Comparison of ENCODE assay signal across 8 mouse cellular contexts in the genomic region with DNA sequence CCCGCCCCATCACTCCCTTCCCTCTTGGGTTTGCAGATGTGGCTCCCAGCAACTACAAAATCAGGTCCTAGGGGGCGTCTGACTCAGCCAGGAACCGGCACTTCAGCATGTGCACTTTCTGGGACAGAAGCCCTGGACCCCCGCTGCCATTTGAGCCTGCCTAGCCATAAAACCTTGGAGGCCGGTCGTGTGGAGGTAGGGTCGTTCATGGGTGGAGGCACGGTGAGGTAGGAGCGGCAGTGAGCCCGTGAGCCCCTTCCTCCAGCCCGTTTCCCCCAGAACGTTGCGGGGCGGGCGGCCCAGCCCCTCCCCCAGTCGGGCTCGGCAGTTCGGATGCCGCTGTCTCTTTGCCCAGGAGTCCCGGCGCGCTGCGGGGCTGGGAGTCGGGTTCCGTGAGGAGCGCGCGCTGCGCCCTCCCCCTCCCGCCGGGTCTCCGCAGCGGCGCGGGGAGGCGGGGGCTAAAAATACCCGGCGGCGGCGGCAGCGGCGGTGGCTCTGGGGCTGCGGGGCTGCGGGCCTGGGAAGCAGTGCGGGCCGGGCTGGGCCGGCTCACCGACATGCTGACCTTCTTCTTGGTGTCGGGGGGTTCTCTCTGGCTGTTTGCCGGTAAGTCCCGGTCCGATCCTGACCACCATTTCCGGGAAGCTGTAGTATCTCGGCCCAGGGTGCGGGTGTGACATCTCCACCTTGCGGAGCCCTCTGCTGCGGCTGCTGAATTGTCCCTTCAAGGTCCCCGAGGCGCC. TPM values are rescaled to one million over a fixed set of nuclear protein-coding genes. Genes with fewer than 3 reads are reported as not detected.
DNase-seq lines count a peak whose midpoint lies in the region; ATAC-seq and TF ChIP-seq lines count a peak whose summit lies in the region.

A gene (plus strand): TSS at position 71 of the 743 bp plus-strand sequence.

- no peak for DNase-seq in liver, adult 2 months (ENCODE audit: extremely low read depth, low read depth, low spot score)
- DNase-seq in liver: no peak
- DNase-seq in hindbrain, embryonic 14.5 days (ENCODE audit: low spot score): peak; percentile 71
- DNase-seq in liver, embryonic 11.5 days (ENCODE audit: low spot score): peak; percentile 41
- DNase-seq in right cerebral cortex, adult 18-20 months: peak; percentile 71
- DNase-seq in B cell, adult 2 months: no peak

- H3K36me3 ChIP-seq in liver, adult 2 months (ENCODE audit: control insufficient read depth, insufficient read depth, low read length): no peaks in the 10 kb centered on the region
- no peaks in the 10 kb centered on the region for H3K36me3 ChIP-seq in embryonic facial prominence, embryonic 15.5 days
- H3K36me3 ChIP-seq in hindbrain, embryonic 14.5 days (replicated peaks; ENCODE audit: control insufficient read depth, insufficient read depth): no peaks in the 10 kb centered on the region
- H3K36me3 ChIP-seq in liver, embryonic 11.5 days (ENCODE audit: control insufficient read depth, insufficient read depth, low read length): no peaks in the 10 kb centered on the region

- H3K4me2 ChIP-seq in embryonic facial prominence, embryonic 15.5 days (replicated peaks): peak within 1 kb of the TSS; percentile 94
- H3K4me2 ChIP-seq in hindbrain, embryonic 14.5 days (replicated peaks): peak within 1 kb of the TSS; percentile 68
- H3K4me2 ChIP-seq in liver, embryonic 11.5 days: peak within 1 kb of the TSS; percentile 85

- 0 out of 2 replicates have a peak, but pooled peaks cover 4% of the 10 kb centered on the region for H3K4me1 ChIP-seq in liver, adult 2 months (ENCODE audit: control insufficient read depth, insufficient read depth, low read length)
- no peaks in the 10 kb centered on the region for H3K4me1 ChIP-seq in bone marrow macrophage, adult 2 months (ENCODE audit: control insufficient read depth, insufficient read depth, low read length)
- H3K4me1 ChIP-seq in embryonic facial prominence, embryonic 15.5 days: peaks cover 8% of the 10 kb centered on the region
- H3K4me1 ChIP-seq in hindbrain, embryonic 14.5 days (replicated peaks; ENCODE audit: control insufficient read depth, insufficient read depth, low read length): peaks cover 14% of the 10 kb centered on the region
- 0 out of 2 replicates have a peak, but pooled peaks cover 6% of the 10 kb centered on the region for H3K4me1 ChIP-seq in liver, embryonic 11.5 days (replicated peaks; ENCODE audit: control insufficient read depth, insufficient read depth, low read length)

- peaks cover 16% of the 10 kb centered on the region for H3K27me3 ChIP-seq in liver, adult 2 months (ENCODE audit: control insufficient read depth, insufficient read depth, low read length)
- peaks cover 15% of the 10 kb centered on the region for H3K27me3 ChIP-seq in embryonic facial prominence, embryonic 15.5 days
- H3K27me3 ChIP-seq in hindbrain, embryonic 14.5 days (ENCODE audit: control insufficient read depth, insufficient read depth, low read length): no peaks in the 10 kb centered on the region
- H3K27me3 ChIP-seq in liver, embryonic 11.5 days (replicated peaks; ENCODE audit: control insufficient read depth, insufficient read depth, low read length): peaks cover 42% of the 10 kb centered on the region

- H3K9me3 ChIP-seq in embryonic facial prominence, embryonic 15.5 days (replicated peaks): no peaks in the 10 kb centered on the region
- no peaks in the 10 kb centered on the region for H3K9me3 ChIP-seq in hindbrain, embryonic 14.5 days (ENCODE audit: control insufficient read depth, low read length)
- peaks cover 2% of the 10 kb centered on the region for H3K9me3 ChIP-seq in liver, embryonic 11.5 days (ENCODE audit: control insufficient read depth, low read length)

- H3K27ac ChIP-seq in liver, adult 2 months (replicated peaks; ENCODE audit: insufficient read depth, low read depth, low read length): no peak within 1 kb of the TSS
- no peak within 1 kb of the TSS for H3K27ac ChIP-seq in bone marrow macrophage, adult 2 months (ENCODE audit: insufficient read depth, low read depth, low read length)
- H3K27ac ChIP-seq in embryonic facial prominence, embryonic 15.5 days (replicated peaks): no peak within 1 kb of the TSS
- H3K27ac ChIP-seq in hindbrain, embryonic 14.5 days: peak within 1 kb of the TSS; percentile 94
- no peak within 1 kb of the TSS for H3K27ac ChIP-seq in liver, embryonic 11.5 days (ENCODE audit: low read depth, low read length)

- H3K4me3 ChIP-seq in liver, adult 2 months (ENCODE audit: insufficient read depth, low read depth, low read length): peak within 1 kb of the TSS; percentile 35; the same call in 1 of the 2 replicates
- H3K4me3 ChIP-seq in bone marrow macrophage, adult 2 months (ENCODE audit: insufficient read depth, low read length): peak within 1 kb of the TSS; percentile 22
- H3K4me3 ChIP-seq in embryonic facial prominence, embryonic 15.5 days (replicated peaks): peak within 1 kb of the TSS; percentile 49
- H3K4me3 ChIP-seq in hindbrain, embryonic 14.5 days (replicated peaks; ENCODE audit: low read length): peak within 1 kb of the TSS; percentile 79
- H3K4me3 ChIP-seq in liver, embryonic 11.5 days (ENCODE audit: low read depth, low read length): peak within 1 kb of the TSS; percentile 54

- TF ChIP-seq CTCF in liver, adult 2 months (IDR thresholded peaks at IDR 0.05; ENCODE audit: low read depth, low read length): no peak
- TF ChIP-seq CTCF in bone marrow macrophage, adult 2 months (IDR thresholded peaks at IDR 0.05; ENCODE audit: low read depth, low read length): no peak

- H3K79me2 ChIP-seq in liver, adult 2 months (ENCODE audit: control insufficient read depth, insufficient read depth, low read length): no peaks in the 10 kb centered on the region

- WGBS in liver, adult 2 months: 2% methylated on average over 52 of the region's 59 CpGs
- under 1% methylated on average over 54 of the region's 59 CpGs for WGBS in embryonic facial prominence, embryonic 15.5 days
- WGBS in hindbrain, embryonic 14.5 days: under 1% methylated on average over 49 of the region's 59 CpGs
- WGBS in liver, embryonic 11.5 days: 1% methylated on average over 55 of the region's 59 CpGs

- peak; percentile 39; the same call in 1 of the 2 replicates for ATAC-seq in embryonic facial prominence, embryonic 15.5 days (ENCODE audit: insufficient number of reproducible peaks, low FRiP score, low TSS enrichment, low read depth)
- peak; percentile 77 for ATAC-seq in hindbrain, embryonic 14.5 days (ENCODE audit: low FRiP score)
- ATAC-seq in liver, embryonic 11.5 days (replicated peaks; ENCODE audit: low FRiP score): no peak

- no peak for TF ChIP-seq POLR2A in liver, adult 2 months (IDR thresholded peaks at IDR 0.05; ENCODE audit: extremely low read depth, insufficient read depth, low read length)
- TF ChIP-seq POLR2A in bone marrow macrophage, adult 2 months (IDR thresholded peaks at IDR 0.05; ENCODE audit: borderline replicate concordance, low read depth, low read length): no peak

- H3K9ac ChIP-seq in liver, adult 2 months (ENCODE audit: low read depth, low read length): no peak within 1 kb of the TSS
- H3K9ac ChIP-seq in embryonic facial prominence, embryonic 15.5 days: peak within 1 kb of the TSS; percentile 28; the same call in 1 of the 2 replicates
- H3K9ac ChIP-seq in hindbrain, embryonic 14.5 days: peak within 1 kb of the TSS; percentile 92
- 0 out of 2 replicates have a peak within 1 kb of the TSS, but pooled peaks have one; percentile 30 for H3K9ac ChIP-seq in liver, embryonic 11.5 days (ENCODE audit: low read depth, low read length)

RNA-seq across cellular contexts. Expression of the gene that starts here (rescaled TPM):
- under 0.01 and 0.47 TPM in 2 replicates for total RNA-seq in liver, adult 2 months (2014; rRNA removed)
- not detected in 2 replicates for polyA plus RNA-seq in liver, adult 2 months (2012; rRNA removed)
- not detected in 2 replicates for polyA plus RNA-seq in bone marrow macrophage, adult 2 months (2012; ENCODE audit: insufficient read depth, insufficient read length, missing spikeins)
- polyA plus RNA-seq in embryonic facial prominence, embryonic 15.5 days (2015; fragmentation: Nextera tagmentation; extraction: Ambion mirVana): 2.7 and 5.7 TPM in 2 replicates
- 42.4 and 44.2 TPM in 2 replicates for polyA plus RNA-seq in hindbrain, embryonic 14.5 days (2014; fragmentation: Nextera tagmentation; extraction: Ambion mirVana)
- 2.2 and 2.3 TPM in 2 replicates for polyA plus RNA-seq in liver, embryonic 11.5 days (2014; fragmentation: Nextera tagmentation; extraction: Ambion mirVana)

Comparison
In these comparisons a context has a peak if more than half of its experiments do, and no peak if none do; other contexts are left out.
1. DNase-seq: peak in hindbrain, embryonic 14.5 days (single experiment), liver, embryonic 11.5 days (single experiment) and right cerebral cortex, adult 18-20 months (single experiment); none in liver, adult 2 months (single experiment), liver (single experiment) and B cell, adult 2 months (0 of 2).
2. H3K4me3 ChIP-seq: peak in every context shown above with its lines; median percentile 79 in hindbrain, embryonic 14.5 days; 54 in liver, embryonic 11.5 days; 49 in embryonic facial prominence, embryonic 15.5 days; 35 in liver, adult 2 months; 22 in bone marrow macrophage, adult 2 months.
3. Peak in every context shown above with its lines, with median percentiles within 50 percentile points of each other: H3K4me2 ChIP-seq.